Mouse (Mus musculus) layer of hippocampus, postnatal 36 days (tissue): ENCODE data around the gene Naip5. TPM values are rescaled to one million over a fixed set of nuclear protein-coding genes. Genes with fewer than 3 reads are reported as not detected.
"Not testable (repeated sequence)": the region's sequence is repeated elsewhere in the genome, so short reads cannot be mapped to it uniquely, and the experiment has no call there.

Source experiments
- DNase-seq, 2 experiments: peaks; one replicate each; pipeline ENCODE4 v3.0.0; 2022
- total RNA-seq, 2 experiments: library from RNA; stranded (reverse); gene quantifications; 2 replicates each; pipeline ENCODE4 v1.2.3; 2021

Naip5 gene
- total RNA-seq = under 1 TPM; 0.32 to 0.40 TPM

DNA sequence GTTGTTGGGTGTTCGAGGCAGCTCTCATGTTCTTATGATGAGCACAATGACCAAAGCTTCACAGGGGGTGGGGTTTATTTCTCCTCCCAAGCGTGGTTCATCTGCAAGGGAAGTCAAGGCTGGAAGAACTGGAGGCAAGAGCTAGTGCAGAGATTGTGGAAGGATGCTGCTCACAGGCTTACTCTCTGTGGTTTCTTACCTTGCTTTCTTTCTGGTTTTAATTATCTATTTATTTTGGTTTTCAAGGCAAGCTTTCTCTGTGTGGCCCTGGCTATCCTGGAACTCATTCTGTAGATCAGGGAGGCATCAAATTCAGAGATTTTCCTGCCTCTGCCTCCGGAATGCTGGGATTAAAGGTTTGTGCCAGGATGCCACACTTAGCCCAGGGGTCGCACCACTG lies at the start of gene Naip5:
TSS of gene Naip5 (minus strand) at position 101 of the 400 bp plus-strand sequence.
- DNase-seq = not testable (repeated sequence)

DNA sequence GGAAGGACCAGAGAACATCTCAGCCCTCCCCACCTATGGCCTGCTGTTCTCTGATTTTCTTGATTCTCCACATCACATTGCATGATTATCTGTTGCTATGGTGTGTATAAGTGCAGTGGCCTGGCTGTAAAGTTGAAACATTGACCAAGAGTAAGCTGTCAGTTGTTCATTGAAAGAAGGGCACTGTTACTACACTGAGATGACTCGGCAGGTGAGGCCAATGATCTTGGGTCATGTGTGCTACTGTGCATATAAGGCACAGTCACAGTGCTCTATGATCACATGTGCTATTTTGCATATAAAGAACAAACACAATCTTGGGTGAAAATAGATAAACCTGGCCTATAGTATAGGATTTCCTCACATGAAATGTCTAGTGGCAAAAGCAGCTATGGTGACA lies 38.5 kb upstream of the Naip5 start:
- no peak for DNase-seq

- DNase-seq = not testable (repeated sequence)
Measured at GRCm38 (mm10) chr13:100271474-100272132, 25.5 kb upstream of the Naip5 start.

- not testable (repeated sequence) for DNase-seq
Measured at GRCm38 (mm10) chr13:100256996-100257395, 10.9 kb upstream of the Naip5 start.

- not testable (repeated sequence) for DNase-seq
Measured at GRCm38 (mm10) chr13:100255925-100256324, 9.8 kb upstream of the Naip5 start.

DNA sequence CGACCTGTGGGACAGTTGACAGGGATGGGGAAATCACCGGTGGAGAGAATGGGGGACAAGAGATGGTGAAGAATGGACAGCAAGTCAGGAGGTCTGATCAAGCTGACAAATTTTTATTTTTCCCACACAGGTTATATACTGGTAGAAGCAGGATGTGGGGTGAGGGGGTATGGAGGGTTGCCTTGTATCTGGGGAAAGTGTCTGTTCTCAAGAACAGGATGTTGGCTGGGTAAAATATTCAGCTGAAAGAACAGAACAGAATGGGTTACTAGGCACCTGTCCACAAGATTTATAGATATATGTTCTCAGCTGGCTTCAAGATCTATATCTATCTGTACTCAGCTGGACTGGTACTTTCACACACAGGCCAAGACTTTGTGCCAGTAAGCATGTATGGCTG lies 5.8 kb upstream of the Naip5 start:
- DNase-seq = not testable (repeated sequence)

DNA sequence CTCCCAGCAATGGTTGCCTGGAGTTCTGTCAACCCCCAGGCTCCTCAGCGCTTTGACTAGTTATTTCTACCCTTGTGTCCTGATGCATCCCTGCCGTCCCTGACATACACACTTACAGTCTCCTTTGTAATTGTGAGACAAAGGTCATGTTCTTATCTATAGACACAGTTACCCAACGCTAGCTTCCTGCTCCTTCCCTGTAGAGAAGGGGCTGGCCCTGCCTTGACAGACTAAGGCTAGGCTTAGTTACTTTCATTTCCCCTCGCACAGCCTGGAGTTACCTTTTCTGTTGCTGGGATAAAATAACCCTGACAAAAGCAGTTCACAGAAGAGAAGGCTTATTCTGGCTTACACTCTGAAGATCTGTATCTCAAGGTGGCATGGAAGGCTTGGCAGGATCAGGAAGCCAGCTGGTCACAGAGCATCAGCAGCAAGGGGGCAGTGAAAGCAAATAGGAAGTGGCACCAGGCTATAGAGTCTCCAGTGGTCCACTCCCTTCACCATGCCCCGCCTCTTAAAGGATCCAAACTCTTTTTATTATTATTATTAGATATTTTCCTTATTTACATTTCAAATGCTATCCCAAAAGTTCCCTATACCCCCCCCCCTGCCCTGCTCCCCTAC lies 885 bp upstream of the Naip5 start:
- not testable (repeated sequence) for DNase-seq

DNA sequence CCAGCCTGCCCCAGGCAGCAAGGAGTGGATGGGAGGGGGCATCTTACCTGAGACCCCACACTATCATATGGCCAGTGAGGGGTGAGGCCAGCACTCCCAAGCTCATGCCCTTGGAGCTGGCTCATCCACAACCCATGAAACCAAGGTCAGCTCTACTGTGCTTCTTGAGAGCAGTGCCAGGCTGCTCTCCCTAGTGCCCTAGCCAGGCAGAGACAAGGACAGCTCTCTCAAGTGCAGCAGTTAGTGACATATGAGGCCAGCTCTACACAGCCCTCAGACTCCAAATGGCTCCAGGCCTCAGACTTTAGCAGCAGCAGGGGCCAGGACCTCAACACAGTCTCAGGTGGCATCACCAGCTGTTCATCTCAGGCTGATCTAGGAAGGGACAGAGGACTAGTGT lies 2.4 kb downstream of the Naip5 start:
- no peak for DNase-seq

DNA sequence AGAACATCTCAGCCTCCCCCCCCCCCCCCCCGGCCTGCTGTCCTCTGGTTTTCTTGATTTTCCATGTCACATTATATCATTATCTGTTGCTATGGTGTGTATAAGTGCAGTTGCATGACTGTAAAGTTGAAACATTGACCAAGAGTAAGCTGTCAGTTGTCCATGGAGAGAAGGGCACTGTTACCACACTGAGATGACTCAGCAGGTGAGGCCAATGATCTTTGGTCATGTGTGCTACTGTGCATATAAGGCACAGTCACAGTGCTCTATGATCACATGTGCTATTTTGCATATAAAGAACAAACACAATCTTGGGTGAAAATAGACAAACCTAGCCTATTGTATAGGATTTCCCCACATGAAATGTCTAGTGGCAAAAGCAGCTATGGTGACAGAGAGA lies 32.4 kb downstream of the Naip5 start:
- not testable (repeated sequence) for DNase-seq

GRCm38 (mm10) chr13:100210540-100210939 lies 35.6 kb downstream of the Naip5 start:
- no peak for DNase-seq

DNA sequence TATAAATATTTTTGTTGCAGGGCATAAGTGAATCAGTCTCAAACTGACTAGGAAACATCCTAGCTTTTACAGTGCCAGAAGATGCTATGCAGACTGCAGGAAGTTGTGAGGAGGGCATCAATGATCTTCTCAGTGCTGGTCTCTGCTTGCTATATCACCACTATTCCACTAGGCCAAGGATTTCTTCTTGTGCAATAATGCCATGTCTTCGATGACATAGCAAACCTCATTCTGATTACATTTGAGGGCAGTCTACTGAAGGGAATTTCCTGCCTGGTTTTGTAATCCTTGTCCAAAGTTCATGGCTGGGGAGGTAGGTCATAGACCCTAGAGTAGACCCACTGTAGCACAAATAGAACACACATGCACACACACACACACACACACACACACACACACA lies 42.8 kb downstream of the Naip5 start:
- DNase-seq = no peak

GRCm38 (mm10) chr13:100201659-100202333 lies 44.3 kb downstream of the Naip5 start, which contains the start of gene Naip2:
Gene Naip2, minus strand, starts transcription at chr13:100202092.
- not testable (repeated sequence) for DNase-seq

DNA sequence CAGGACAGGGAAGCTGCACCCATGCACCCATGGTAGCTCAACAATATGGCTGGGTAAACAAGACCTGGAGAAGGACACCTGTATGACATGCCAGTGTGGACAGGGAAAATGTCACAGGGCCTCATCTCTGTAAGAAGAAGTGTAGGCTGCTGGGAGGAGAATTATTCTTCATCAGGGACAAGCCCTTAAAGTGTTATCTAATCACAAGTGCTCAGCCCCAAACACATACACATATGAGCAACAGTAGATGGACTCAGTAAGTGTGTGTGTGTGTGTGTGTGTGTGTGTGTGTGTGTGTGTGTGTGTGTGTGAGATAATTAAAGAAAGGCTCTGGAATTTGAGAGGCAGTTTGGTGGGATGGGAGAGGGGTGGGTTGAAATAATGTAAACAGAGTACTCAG lies 45.3 kb downstream of the Naip5 start:
- no peak for DNase-seq

GRCm38 (mm10) chr13:100195421-100195820 lies 50.7 kb downstream of the Naip5 start:
- no peak for DNase-seq

- DNase-seq = not testable (repeated sequence)
Measured at GRCm38 (mm10) chr13:100183111-100183510, 63.0 kb downstream of the Naip5 start.

DNA sequence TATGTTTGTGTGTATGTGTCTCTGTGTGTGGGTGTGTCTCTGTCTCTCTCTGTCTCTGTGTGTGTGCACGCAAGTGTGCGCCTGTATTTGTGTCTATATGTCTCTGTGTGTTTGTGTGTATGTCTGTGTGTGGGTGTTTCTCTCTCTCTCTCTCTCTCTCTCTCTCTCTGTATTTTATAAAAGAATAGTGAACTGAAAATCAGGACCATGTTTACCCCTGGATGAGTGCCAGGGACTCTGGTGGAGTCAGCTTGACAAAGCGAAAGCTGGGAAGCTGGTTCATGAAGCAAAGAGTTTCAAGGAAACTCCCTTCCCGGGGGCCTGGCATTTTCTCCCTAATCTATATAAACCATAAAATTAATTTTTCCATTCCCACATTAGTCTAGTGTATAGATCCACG lies 71.8 kb downstream of the Naip5 start:
- not testable (repeated sequence) for DNase-seq

DNA sequence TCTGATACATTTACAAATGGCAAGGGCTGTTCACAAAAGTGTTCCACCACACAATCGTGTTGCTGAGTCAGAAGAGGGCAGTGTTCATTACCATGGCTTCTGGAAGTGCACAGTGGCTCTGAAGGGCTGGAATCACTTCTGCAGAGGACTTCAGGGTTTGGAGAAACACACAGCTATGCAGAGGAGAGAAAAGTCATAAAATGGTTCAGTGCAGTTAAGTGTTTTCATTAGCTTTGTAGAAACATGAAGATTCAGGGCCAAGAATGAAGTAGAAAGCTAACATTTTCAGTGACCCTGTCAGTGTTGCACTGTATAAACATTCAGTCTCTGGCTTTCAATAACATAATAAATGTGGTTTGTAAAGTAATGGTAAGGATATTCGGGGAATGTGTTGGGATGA lies 79.7 kb downstream of the Naip5 start:
- not testable (repeated sequence) for DNase-seq

DNA sequence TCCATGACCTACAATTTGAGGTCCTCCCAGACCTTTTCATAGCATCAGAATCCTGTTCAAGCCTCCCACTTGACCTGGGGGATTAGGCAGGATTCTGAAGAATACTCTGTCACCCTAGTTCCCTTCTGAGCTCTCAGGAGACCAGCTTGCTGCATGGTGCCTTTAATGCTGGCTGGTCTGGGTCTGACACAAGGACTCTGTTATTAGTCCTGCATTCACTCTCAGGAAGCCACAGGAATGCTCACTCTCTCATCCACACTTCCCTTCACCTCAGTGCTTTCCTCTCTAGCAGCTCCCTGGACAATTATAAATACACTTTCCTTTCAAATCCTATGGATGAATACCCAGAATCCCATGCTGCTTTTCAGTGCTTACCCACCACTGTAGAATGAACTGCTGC lies 83.7 kb downstream of the Naip5 start:
- not testable (repeated sequence) for DNase-seq

Other genes starting within 250 kb of the Naip5 start
- 10 to 100 TPM; 26.9 to 30.4 TPM for gene Mccc2, start 230.7 kb downstream of the Naip5 start, total RNA-seq
- gene Bdp1, start 142.3 kb downstream of the Naip5 start, total RNA-seq = 10 to 100 TPM; 38.5 to 38.7 TPM
- gene Serf1, start 138.3 kb downstream of the Naip5 start, total RNA-seq = 10 to 100 TPM; 17.5 to 22.3 TPM
- gene Smn1, start 121.5 kb downstream of the Naip5 start, total RNA-seq = 10 to 100 TPM; 34.1 to 43.9 TPM
- under 1 TPM; 0.42 to 0.51 TPM for gene Naip2, start 44.2 kb downstream of the Naip5 start, total RNA-seq
- gene Naip6, start 71.4 kb upstream of the Naip5 start, total RNA-seq = under 1 TPM; 0.17 to 0.20 TPM
- under 1 TPM; 0.12 to 0.13 TPM for gene Naip1, start 206.5 kb upstream of the Naip5 start, total RNA-seq
- gene Gtf2h2, start 246.3 kb upstream of the Naip5 start, total RNA-seq = 10 to 100 TPM; 54.7 to 62.9 TPM